Mouse (Mus musculus) testis, adult 2 months (tissue): ENCODE measurements around the gene Rce1.

Experiments
- CTCF ChIP-seq: fragments of 200-500 bp; IDR thresholded peaks from 2 replicates; pipeline ENCODE4 v1.5.1; 2012; ENCODE audit warnings: low read depth, mild to moderate bottlenecking, inconsistent platforms, low read length, moderate library complexity; ENCODE audit not compliant: control insufficient read depth, insufficient read depth, insufficient replicate concordance
- POLR2A ChIP-seq: fragments of 200-500 bp; IDR thresholded peaks from 2 replicates; pipeline ENCODE4 v1.6.1; 2012; ENCODE audit warnings: low read depth, mild to moderate bottlenecking, inconsistent platforms, low read length, moderate library complexity; ENCODE audit not compliant: control insufficient read depth

DNA sequence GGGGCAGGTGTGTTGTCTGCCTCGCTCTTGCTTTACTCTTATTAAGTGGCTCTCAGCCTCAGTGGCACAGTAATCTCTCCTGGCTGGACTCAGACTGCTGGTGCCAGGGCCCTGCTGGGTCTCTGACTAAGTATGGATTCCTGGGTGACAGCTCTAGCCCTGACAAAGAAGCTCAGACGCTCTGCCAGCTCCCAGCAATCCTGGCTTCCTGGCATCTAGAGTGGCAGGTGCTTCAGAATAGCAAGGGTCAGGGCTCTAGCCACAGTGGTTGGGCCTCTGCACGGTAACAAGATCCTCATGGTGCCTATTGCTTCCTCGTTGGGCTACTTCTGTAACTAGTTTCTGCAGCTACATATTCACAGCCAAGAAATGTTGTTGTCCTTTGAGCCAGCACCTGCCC lies 15.3 kb downstream of the Rce1 start:
- TF ChIP-seq CTCF (no peak), POLR2A (no peak)
